Mouse (Mus musculus) adrenal gland, postnatal 4 days (tissue): Measurements from ENCODE around the gene Rmi1. TPM values are rescaled to one million over a fixed set of nuclear protein-coding genes. Genes with fewer than 3 reads are reported as not detected.
"Not testable (repeated sequence)": the region's sequence is repeated elsewhere in the genome, so short reads cannot be mapped to it uniquely, and the experiment has no call there.

Experiments
- DNase-seq, 2 experiments: peaks; one replicate each; pipeline ENCODE4 v3.0.0; 2021 to 2022; ENCODE audit warnings: low spot score in 2 of 2, mixed read lengths in 2 of 2
- microRNA-seq: library from miRNA; unstranded; fragments of <30 nt; microRNA quantifications from one replicate; pipeline ENCODE4 v1.2.0, GENCODE M21; 2021
- total RNA-seq, 2 experiments: library from RNA; stranded (reverse); gene quantifications; 2 replicates each; pipeline ENCODE4 v1.2.3; 2021

Gene Rmi1
- total RNA-seq, 2 experiments from 2014 or later: 23.2 to 24.8 TPM

- not testable (repeated sequence) for DNase-seq
These were observed 56.8 kb downstream of the Rmi1 start for GRCm38 (mm10) chr13:58458811-58459210.

Small RNA genes lying within 50 kb of the gene (microRNA-seq; reads per million reads assigned to microRNA genes)
- gene Mir7-1: 508 reads per million, percentile 67 among the genes with 10 or more reads in this experiment

Other genes with a start within 250 kb of the Rmi1 start
- 10 to 100 TPM; 51.0 to 58.0 TPM for gene Idnk, start 244.6 kb upstream of the Rmi1 start, total RNA-seq
- 10 to 100 TPM; 91.1 to 93.4 TPM for gene Ubqln1, start 186.6 kb upstream of the Rmi1 start, total RNA-seq
- 10 to 100 TPM; 47.2 to 49.7 TPM for gene Gkap1, start 126.5 kb upstream of the Rmi1 start, total RNA-seq
- 1 to 10 TPM; 2.2 to 2.6 TPM for gene Kif27, start 43.1 kb upstream of the Rmi1 start, total RNA-seq
- 10 to 100 TPM; 21.9 to 24.1 TPM for gene 2210016F16Rik, start 17.0 kb upstream of the Rmi1 start, total RNA-seq
- 1,000 to 10,000 TPM; 1,032 to 1,080 TPM for gene Hnrnpk, start 1.1 kb downstream of the Rmi1 start, total RNA-seq
- under 1 TPM in 1 of 2 experiments, not detected in 1; 0.67 TPM for gene Slc28a3, start 208.6 kb downstream of the Rmi1 start, total RNA-seq